In the genomic region with DNA sequence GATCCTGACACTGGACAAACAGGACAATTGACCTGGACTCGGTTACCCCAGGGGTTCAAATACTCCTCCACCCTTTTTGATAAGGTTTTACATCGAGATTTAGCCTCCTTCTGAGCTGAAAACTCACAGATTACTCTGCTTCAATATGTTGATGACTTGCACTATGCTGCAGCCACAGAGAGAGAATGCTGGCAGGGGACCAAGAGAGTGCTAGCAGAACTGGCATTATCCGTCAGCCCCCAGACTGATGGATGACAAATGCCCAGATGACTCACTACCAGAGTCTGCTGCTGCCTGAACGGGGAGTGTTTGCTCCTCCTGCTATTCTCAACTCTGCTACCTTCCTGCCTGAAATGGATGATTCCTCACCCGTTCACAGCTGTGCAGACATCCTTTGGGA, we compare ENCODE assay signal across 11 mouse cellular contexts. TPM values are rescaled to one million over a fixed set of nuclear protein-coding genes. Genes with fewer than 3 reads are reported as not detected.
A peak's percentile ranks its signal among the peaks of the same experiment; 100 is the strongest.
DNase-seq lines count a peak whose midpoint lies in the region.
"Had no signal": no experiment of that assay in that cellular context is flagged by ENCODE, and none has a peak within 500 bp of the region (broad histone marks: within the 10 kb centered on the region; RNA-seq: fewer than 3 reads in every experiment).

No protein-coding gene starts in this region.

- DNase-seq in NIH3T3 (ENCODE audit: low read depth) = peak; percentile 59
- DNase-seq in heart, adult 11 months = peak; percentile 56
- DNase-seq in layer of hippocampus, adult 18-20 months (ENCODE audit: low spot score in 2 of 2) = peak; percentile 45 to 79
- peak; percentile 4 for DNase-seq in layer of hippocampus, adult 9-10 months (ENCODE audit: low spot score)
- peak; percentile 8 for DNase-seq in right cerebral cortex, adult 18-20 months

RNA-seq across cellular contexts. Expression of gene Obox5, which starts 0.6 kb away (rescaled TPM):
- total RNA-seq in layer of hippocampus, adult 18-20 months (2021) = under 1 TPM in 1 of 2 experiments, not detected in 1; 0.50 TPM
- total RNA-seq: adrenal gland, adult 2 months; adrenal gland, postnatal 10 days; adrenal gland, postnatal 25 days; adrenal gland, postnatal 4 days; CH12.LX; forebrain, postnatal 0 days had no signal

Comparison
In these comparisons a context has a peak if more than half of its experiments do, and no peak if none do; other contexts are left out.
1. Peak in every context shown above with its lines: DNase-seq.
2. DNase-seq: peak in every context shown above with its lines; median percentile 62 in layer of hippocampus, adult 18-20 months; 59 in NIH3T3; 56 in heart, adult 11 months; 8 in right cerebral cortex, adult 18-20 months; 4 in layer of hippocampus, adult 9-10 months.